Mouse (Mus musculus) E14TG2a.4 (cell line): ENCODE data around the gene Gtf3c6.
"Not testable (repeated sequence)": the region's sequence is repeated elsewhere in the genome, so short reads cannot be mapped to it uniquely, and the experiment has no call there.

Experiments used
- H3K27me3 ChIP-seq: 2 replicates; pipeline ENCODE4 v1.6.1; 2014; ENCODE audit warnings: low read length, control low read depth; ENCODE audit not compliant: insufficient read depth
- H3K36me3 ChIP-seq: 2 replicates; pipeline ENCODE4 v1.6.1; 2014; ENCODE audit warnings: low read length, control low read depth; ENCODE audit not compliant: insufficient read depth
- H3K4me1 ChIP-seq: replicated peaks from 2 replicates; pipeline ENCODE4 v1.6.1; 2014; ENCODE audit warnings: low read depth, low read length, control low read depth
- H3K4me3 ChIP-seq: replicated peaks from 2 replicates; pipeline ENCODE4 v1.5.1; 2014; ENCODE audit warnings: mild to moderate bottlenecking, low read length
- H3K9me3 ChIP-seq: 2 replicates; pipeline ENCODE4 v1.6.1; 2014; ENCODE audit warnings: low read length, control low read depth
- CTCF ChIP-seq: conservative IDR thresholded peaks from 2 replicates; pipeline ENCODE4 v1.5.1; 2014; ENCODE audit warnings: low read length
- NANOG ChIP-seq: IDR thresholded peaks from 2 replicates; pipeline ENCODE4 v1.6.1; 2014; ENCODE audit warnings: borderline replicate concordance, low read length, mixed read lengths
- POU5F1 ChIP-seq: IDR thresholded peaks from 2 replicates; pipeline ENCODE4 v1.6.1; 2014; ENCODE audit warnings: low read length, borderline replicate concordance

Gtf3c6 gene

GRCm38 (mm10) chr10:40257414-40258255 lies at the start of gene Gtf3c6:
Gtf3c6 (minus strand) TSS chr10:40258108.
- Histone ChIP-seq H3K9me3 (no peaks in the 10 kb centered on the region), H3K4me1 (peaks cover 31% of the 10 kb centered on the region), H3K27me3 (no peaks in the 10 kb centered on the region), H3K4me3 (peak within 1 kb of the TSS; percentile 92), H3K36me3 (peaks cover 33% of the 10 kb centered on the region)
- TF ChIP-seq CTCF, result no peak

GRCm38 (mm10) chr10:40305989-40306388 lies 48.1 kb upstream of the Gtf3c6 start:
- no peak overlapping the region for H3K4me3 ChIP-seq
- no peaks in the 10 kb centered on the region for H3K36me3 ChIP-seq
- H3K4me1 ChIP-seq, result peaks cover 38% of the 10 kb centered on the region
- H3K27me3 ChIP-seq, result peaks cover 17% of the 10 kb centered on the region
- peaks cover 9% of the 10 kb centered on the region for H3K9me3 ChIP-seq
- peak; percentile 56 for TF ChIP-seq CTCF
- TF ChIP-seq NANOG, result no peak
- no peak; the same call in 1 of the 2 replicates for TF ChIP-seq POU5F1

- Histone ChIP-seq H3K4me1 (peaks cover 36% of the 10 kb centered on the region), H3K36me3 (peaks cover 23% of the 10 kb centered on the region), H3K9me3 (peaks cover 9% of the 10 kb centered on the region), H3K4me3 (peak within 1 kb of the TSS; percentile 93), H3K27me3 (peaks cover 17% of the 10 kb centered on the region)
- TF ChIP-seq NANOG, result no peak
- TF ChIP-seq POU5F1, result no peak
- no peak for TF ChIP-seq CTCF
These were observed 44.5 kb upstream of the Gtf3c6 start, which contains the start of gene Amd1 for GRCm38 (mm10) chr10:40302140-40302985. Amd1 (minus strand) TSS chr10:40302186.

- peak overlapping the region; percentile 93 for H3K4me3 ChIP-seq
- peaks cover 17% of the 10 kb centered on the region for H3K27me3 ChIP-seq
- H3K36me3 ChIP-seq, result peaks cover 32% of the 10 kb centered on the region
- peaks cover 43% of the 10 kb centered on the region for H3K4me1 ChIP-seq
- not testable (repeated sequence) for H3K9me3 ChIP-seq
These were observed 43.5 kb upstream of the Gtf3c6 start for GRCm38 (mm10) chr10:40301181-40302075.

- TF ChIP-seq POU5F1 (no peak), NANOG (no peak), CTCF (no peak)
- peaks cover 50% of the 10 kb centered on the region for H3K4me1 ChIP-seq
- peak overlapping the region; percentile 93 for H3K4me3 ChIP-seq
- H3K27me3 ChIP-seq, result peaks cover 14% of the 10 kb centered on the region
- H3K36me3 ChIP-seq, result peaks cover 39% of the 10 kb centered on the region
- 0 out of 2 replicates have a peak, but pooled peaks cover under 1% of the 10 kb centered on the region for H3K9me3 ChIP-seq
These were observed 42.8 kb upstream of the Gtf3c6 start for GRCm38 (mm10) chr10:40300648-40301171.

DNA sequence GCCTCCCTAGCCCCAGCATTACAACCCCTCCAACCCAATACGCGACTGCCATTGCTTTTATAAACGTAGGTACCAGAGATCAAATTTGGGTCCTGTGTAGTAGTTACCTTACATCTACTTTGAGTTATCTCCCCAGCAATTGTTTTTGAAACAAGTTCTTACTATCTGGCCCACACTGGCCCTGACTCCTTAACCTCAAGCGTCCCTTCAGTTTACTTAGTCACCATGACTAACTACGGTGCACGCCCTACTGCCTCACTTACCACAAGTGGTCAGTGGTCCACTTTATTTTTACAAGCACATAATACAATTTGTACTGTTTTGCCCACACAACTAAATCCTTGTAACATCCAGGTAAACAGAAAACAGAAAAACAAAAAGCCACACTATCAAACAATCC lies 34.7 kb upstream of the Gtf3c6 start:
- no peaks in the 10 kb centered on the region for H3K9me3 ChIP-seq
- TF ChIP-seq POU5F1, result no peak
- no peak for TF ChIP-seq CTCF
- TF ChIP-seq NANOG, result no peak
- H3K27me3 ChIP-seq, result no peaks in the 10 kb centered on the region
- H3K36me3 ChIP-seq, result peaks cover 85% of the 10 kb centered on the region
- H3K4me1 ChIP-seq, result peaks cover 55% of the 10 kb centered on the region
- H3K4me3 ChIP-seq, result no peak overlapping the region

- peaks cover 49% of the 10 kb centered on the region for H3K36me3 ChIP-seq
- H3K27me3 ChIP-seq, result no peaks in the 10 kb centered on the region
- no peak overlapping the region for H3K4me3 ChIP-seq
- H3K9me3 ChIP-seq, result no peaks in the 10 kb centered on the region
- H3K4me1 ChIP-seq, result peaks cover 26% of the 10 kb centered on the region
- TF ChIP-seq CTCF, result no peak
- no peak for TF ChIP-seq POU5F1
- no peak for TF ChIP-seq NANOG
These were observed 28.9 kb upstream of the Gtf3c6 start for GRCm38 (mm10) chr10:40286767-40287166.

DNA sequence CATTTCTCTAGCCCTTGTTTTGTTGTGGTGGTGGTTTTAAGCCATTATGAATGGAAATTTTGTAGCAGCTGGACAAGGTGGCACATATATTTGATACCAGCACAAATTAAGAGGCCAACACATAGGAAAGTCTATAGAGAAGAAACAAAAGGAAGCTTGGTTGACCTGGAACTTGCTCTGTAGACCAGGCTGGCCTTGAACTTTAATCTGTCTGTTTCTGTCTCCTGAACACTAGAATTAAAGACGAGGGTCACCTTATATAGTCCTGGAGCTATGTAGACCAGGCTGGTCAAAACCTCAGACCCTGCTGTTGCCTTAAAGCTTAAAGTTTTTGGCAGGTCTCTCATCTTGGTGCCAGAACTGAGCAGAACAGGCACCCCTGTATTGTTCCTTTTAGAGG lies 27.7 kb upstream of the Gtf3c6 start:
- Histone ChIP-seq H3K4me3 (no peak overlapping the region), H3K27me3 (no peaks in the 10 kb centered on the region), H3K9me3 (no peaks in the 10 kb centered on the region), H3K4me1 (peaks cover 26% of the 10 kb centered on the region), H3K36me3 (peaks cover 37% of the 10 kb centered on the region)
- no peak for TF ChIP-seq CTCF
- TF ChIP-seq NANOG, result no peak
- TF ChIP-seq POU5F1, result no peak
